Comparison of ENCODE assay signal across 8 mouse cellular contexts in the genomic region with DNA sequence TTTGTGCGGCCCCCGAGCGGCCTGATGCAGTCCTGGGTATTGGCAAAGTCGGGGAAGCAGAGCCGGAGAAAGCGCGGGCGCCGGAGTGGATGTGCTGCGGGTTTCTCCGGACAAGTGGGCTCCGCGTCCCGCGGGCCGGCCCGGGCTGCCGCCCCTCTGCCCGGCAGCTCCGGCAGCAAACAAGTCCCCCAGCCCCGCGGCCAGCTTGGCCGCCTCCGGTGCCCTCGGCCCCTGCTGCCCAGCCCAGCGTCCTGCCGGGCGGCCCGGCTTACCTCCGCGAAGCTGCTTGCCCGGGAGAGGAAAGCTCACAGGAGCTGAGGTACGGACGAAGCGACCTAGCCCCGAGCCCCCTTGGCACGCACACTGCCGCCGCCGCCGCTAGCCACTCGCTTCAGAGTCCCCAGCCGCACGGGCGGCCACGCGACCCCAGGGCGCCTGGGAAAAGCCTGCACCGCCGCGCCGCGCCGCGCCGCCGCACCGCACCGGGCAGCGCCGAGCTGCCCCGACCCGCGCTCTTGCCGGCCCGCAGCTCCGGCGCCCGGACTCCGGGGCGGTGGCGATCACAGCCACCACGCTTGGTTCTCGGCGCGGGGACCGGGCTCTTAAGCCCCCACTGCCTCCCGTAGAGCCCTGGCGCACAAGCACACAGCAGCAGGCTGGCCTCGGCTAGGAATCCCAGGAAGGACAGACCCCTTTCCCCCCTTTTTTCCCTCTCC. TPM values are rescaled to one million over a fixed set of nuclear protein-coding genes. Genes with fewer than 3 reads are reported as not detected.
DNase-seq lines count a peak whose midpoint lies in the region; ATAC-seq and TF ChIP-seq lines count a peak whose summit lies in the region.

No protein-coding gene starts in this region.

- H3K9ac ChIP-seq in heart, embryonic 13.5 days: peak overlapping the region; percentile 84
- H3K9ac ChIP-seq in ES-Bruce4 (ENCODE audit: low read depth, poor library complexity, severe bottlenecking): peak overlapping the region; percentile 63
- peak overlapping the region; percentile 62 for H3K9ac ChIP-seq in heart, postnatal 0 days (replicated peaks; ENCODE audit: low read depth, low read length)
- H3K9ac ChIP-seq in liver, embryonic 11.5 days (ENCODE audit: low read depth, low read length): peak overlapping the region; percentile 43

- peaks cover 11% of the 10 kb centered on the region for H3K36me3 ChIP-seq in heart, embryonic 13.5 days
- H3K36me3 ChIP-seq in ES-Bruce4 (ENCODE audit: control insufficient read depth, insufficient read depth, low read length, poor library complexity, severe bottlenecking): no peaks in the 10 kb centered on the region
- H3K36me3 ChIP-seq in heart, postnatal 0 days (replicated peaks; ENCODE audit: control insufficient read depth, insufficient read depth, low read length): no peaks in the 10 kb centered on the region
- H3K36me3 ChIP-seq in liver, embryonic 11.5 days (ENCODE audit: control insufficient read depth, insufficient read depth, low read length): no peaks in the 10 kb centered on the region

- WGBS in heart, embryonic 13.5 days: 12% methylated on average over 58 of the region's 80 CpGs
- WGBS in heart, postnatal 0 days: 13% methylated on average over 45 of the region's 80 CpGs
- WGBS in liver, embryonic 11.5 days: 14% methylated on average over 66 of the region's 80 CpGs
- WGBS in olfactory bulb, adult 2 months: 24% methylated on average over 76 of the region's 80 CpGs

- no peaks in the 10 kb centered on the region for H3K9me3 ChIP-seq in heart, embryonic 13.5 days
- H3K9me3 ChIP-seq in ES-Bruce4 (replicated peaks; ENCODE audit: control insufficient read depth, insufficient read depth, low read length, poor library complexity, severe bottlenecking): no peaks in the 10 kb centered on the region
- no peaks in the 10 kb centered on the region; the same call in 1 of the 2 replicates for H3K9me3 ChIP-seq in heart, postnatal 0 days (replicated peaks; ENCODE audit: control insufficient read depth, low read length)
- no peaks in the 10 kb centered on the region for H3K9me3 ChIP-seq in liver, embryonic 11.5 days (ENCODE audit: control insufficient read depth, low read length)

- TF ChIP-seq EP300 in ES-Bruce4 (IDR thresholded peaks at IDR 0.05; ENCODE audit: insufficient read depth, low read depth, low read length): no peak
- TF ChIP-seq EP300 in heart, postnatal 0 days (IDR thresholded peaks at IDR 0.05; ENCODE audit: low read depth): no peak

- peaks cover 78% of the 10 kb centered on the region for H3K27me3 ChIP-seq in heart, embryonic 13.5 days (replicated peaks)
- peaks cover 22% of the 10 kb centered on the region for H3K27me3 ChIP-seq in ES-Bruce4 (ENCODE audit: control insufficient read depth, insufficient read depth, low read length, poor library complexity, severe bottlenecking)
- peaks cover 18% of the 10 kb centered on the region; the same call in 1 of the 2 replicates for H3K27me3 ChIP-seq in heart, postnatal 0 days (ENCODE audit: control insufficient read depth, insufficient read depth, low read length)
- H3K27me3 ChIP-seq in liver, embryonic 11.5 days (replicated peaks; ENCODE audit: control insufficient read depth, insufficient read depth, low read length): peaks cover 74% of the 10 kb centered on the region

- 0 out of 2 replicates have a peak, but pooled peaks cover 4% of the 10 kb centered on the region for H3K4me1 ChIP-seq in heart, embryonic 13.5 days
- no peaks in the 10 kb centered on the region for H3K4me1 ChIP-seq in ES-Bruce4 (ENCODE audit: control insufficient read depth, insufficient read depth, low read length)
- no peaks in the 10 kb centered on the region for H3K4me1 ChIP-seq in heart, postnatal 0 days (ENCODE audit: control insufficient read depth, insufficient read depth)
- H3K4me1 ChIP-seq in liver, embryonic 11.5 days (replicated peaks; ENCODE audit: control insufficient read depth, insufficient read depth, low read length): no peaks in the 10 kb centered on the region
- peaks cover 13% of the 10 kb centered on the region for H3K4me1 ChIP-seq in olfactory bulb, adult 2 months (ENCODE audit: control insufficient read depth, insufficient read depth, low read length)

- no peak for DNase-seq in heart, adult 8-10 months (ENCODE audit: low spot score)
- peak; percentile 25 for DNase-seq in brain, embryonic 14.5 days (ENCODE audit: low read depth)
- DNase-seq in heart, postnatal 0 days (ENCODE audit: low spot score): no peak
- DNase-seq in liver, embryonic 11.5 days (ENCODE audit: low spot score): peak; percentile 48
- no peak for DNase-seq in layer of hippocampus, adult 9-11 months

- H3K4me2 ChIP-seq in heart, embryonic 13.5 days: peak overlapping the region; percentile 77
- peak overlapping the region; percentile 84 for H3K4me2 ChIP-seq in heart, postnatal 0 days (ENCODE audit: low read depth, low read length)
- peak overlapping the region; percentile 80 for H3K4me2 ChIP-seq in liver, embryonic 11.5 days

- ATAC-seq in heart, embryonic 13.5 days (ENCODE audit: extremely low read depth, insufficient number of reproducible peaks, low FRiP score, low TSS enrichment): no peak
- peak; percentile 32 for ATAC-seq in heart, postnatal 0 days (ENCODE audit: insufficient read depth, low read depth)
- peak; percentile 13; the same call in 1 of the 2 replicates for ATAC-seq in liver, embryonic 11.5 days (replicated peaks; ENCODE audit: low FRiP score)

- peak overlapping the region; percentile 67 for H3K4me3 ChIP-seq in heart, embryonic 13.5 days
- H3K4me3 ChIP-seq in ES-Bruce4 (ENCODE audit: low read depth, low read length): peak overlapping the region; percentile 77
- H3K4me3 ChIP-seq in heart, postnatal 0 days (ENCODE audit: low read depth, low read length): peak overlapping the region; percentile 67
- H3K4me3 ChIP-seq in liver, embryonic 11.5 days (ENCODE audit: low read depth, low read length): peak overlapping the region; percentile 57
- peak overlapping the region; percentile 58 for H3K4me3 ChIP-seq in olfactory bulb, adult 2 months (ENCODE audit: insufficient read depth, low read depth, low read length)

- no peak for TF ChIP-seq CTCF in ES-Bruce4 (IDR thresholded peaks at IDR 0.05; ENCODE audit: low read depth, low read length)
- TF ChIP-seq CTCF in brain, embryonic 14.5 days (IDR thresholded peaks at IDR 0.05; ENCODE audit: borderline replicate concordance, extremely low read depth, insufficient read depth, insufficient read length): no peak
- no peak for TF ChIP-seq CTCF in heart, postnatal 0 days (IDR thresholded peaks at IDR 0.05; ENCODE audit: low read depth)
- TF ChIP-seq CTCF in olfactory bulb, adult 2 months (IDR thresholded peaks at IDR 0.05; ENCODE audit: insufficient read depth, low read depth, low read length): no peak

- peak overlapping the region; percentile 74 for H3K27ac ChIP-seq in heart, embryonic 13.5 days (replicated peaks)
- no peak overlapping the region for H3K27ac ChIP-seq in ES-Bruce4 (ENCODE audit: insufficient read depth, low read length)
- H3K27ac ChIP-seq in heart, postnatal 0 days (ENCODE audit: low read depth): peak overlapping the region; percentile 70
- no peak overlapping the region; the same call in 1 of the 2 replicates for H3K27ac ChIP-seq in liver, embryonic 11.5 days (ENCODE audit: low read depth, low read length)
- H3K27ac ChIP-seq in olfactory bulb, adult 2 months (ENCODE audit: insufficient read depth, low read depth, low read length): no peak overlapping the region

- no peak for TF ChIP-seq POLR2A in ES-Bruce4 (IDR thresholded peaks at IDR 0.05; ENCODE audit: insufficient read depth, low read length)
- TF ChIP-seq POLR2A in brain, embryonic 14.5 days (IDR thresholded peaks at IDR 0.05; ENCODE audit: borderline replicate concordance, extremely low read depth, insufficient read depth, insufficient read length, poor library complexity, severe bottlenecking): no peak
- TF ChIP-seq POLR2A in olfactory bulb, adult 2 months (IDR thresholded peaks at IDR 0.05; ENCODE audit: insufficient read depth, low read depth, low read length): no peak

RNA-seq across cellular contexts. Expression of gene Cited1, which starts 0.6 kb away (rescaled TPM):
- 644 and 701 TPM in 2 replicates for polyA plus RNA-seq in heart, embryonic 13.5 days (2015; fragmentation: Nextera tagmentation; extraction: Ambion mirVana)
- under 1 TPM; 0.44 to 0.65 (median 0.52) TPM for total RNA-seq in heart, adult 8-10 months (2022)
- polyA plus RNA-seq in ES-Bruce4 (2011; ENCODE audit: insufficient read depth, insufficient read length, low read depth, missing spikeins): 9.5 and 10.7 TPM in 2 replicates
- 14.4 and 15.8 TPM in 2 replicates for polyA plus RNA-seq in brain, embryonic 14.5 days (2012; rRNA removed)
- total RNA-seq in heart, postnatal 0 days (2014; rRNA removed; ENCODE audit: low replicate concordance): 163 TPM in 2 replicates
- polyA plus RNA-seq in heart, postnatal 0 days (2015; fragmentation: Nextera tagmentation; extraction: Ambion mirVana): 199 and 208 TPM in 2 replicates
- polyA plus RNA-seq in liver, embryonic 11.5 days (2014; fragmentation: Nextera tagmentation; extraction: Ambion mirVana): 118 and 122 TPM in 2 replicates
- polyA plus RNA-seq in olfactory bulb, adult 2 months (2012; ENCODE audit: insufficient read depth, insufficient read length, low replicate concordance, missing spikeins): not detected in 2 replicates

Comparison
In these comparisons a context has a peak if more than half of its experiments do, and no peak if none do; other contexts are left out.
1. H3K27ac ChIP-seq: peak in heart, embryonic 13.5 days (single experiment) and heart, postnatal 0 days (single experiment); none in ES-Bruce4 (single experiment), liver, embryonic 11.5 days (single experiment) and olfactory bulb, adult 2 months (single experiment).
2. DNase-seq: peak in brain, embryonic 14.5 days (single experiment) and liver, embryonic 11.5 days (single experiment); none in heart, adult 8-10 months (single experiment), heart, postnatal 0 days (single experiment) and layer of hippocampus, adult 9-11 months (single experiment).
3. RNA of gene Cited1, which starts 0.6 kb away (polyA plus RNA-seq): 644 to 701 TPM in heart, embryonic 13.5 days, 199 to 208 TPM in heart, postnatal 0 days, 118 to 122 TPM in liver, embryonic 11.5 days, 14.4 to 15.8 TPM in brain, embryonic 14.5 days and 9.5 to 10.7 TPM in ES-Bruce4; not detected in olfactory bulb, adult 2 months; every median in the first group is over 10 times any median in the second.
4. Peak in every context shown above with its lines, with median percentiles within 50 percentile points of each other: H3K4me2 ChIP-seq, H3K4me3 ChIP-seq and H3K9ac ChIP-seq.